Mouse (Mus musculus): ENCODE data around the gene Sirt5.

Gene Sirt5

GRCm38 (mm10) chr13:43374918-43375432 is 9.7 kb downstream of the Sirt5 start:
- DNase-seq = no peak

- DNase-seq = no peak
Observed at GRCm38 (mm10) chr13:43379989-43380388, 14.7 kb downstream of the Sirt5 start.

- DNase-seq = no peak
Observed at GRCm38 (mm10) chr13:43385321-43385720, 20.0 kb downstream of the Sirt5 start.

GRCm38 (mm10) chr13:43397700-43398296 is 32.5 kb downstream of the Sirt5 start:
- DNase-seq = no peak

GRCm38 (mm10) chr13:43398297-43399080 is 33.2 kb downstream of the Sirt5 start, which contains the start of gene Nol7:
Gene Nol7 (plus strand): TSS chr13:43398390.
- peak; percentile 98 for DNase-seq

- DNase-seq = no peak
Observed at GRCm38 (mm10) chr13:43399576-43399975, 34.3 kb downstream of the Sirt5 start.

- DNase-seq = no peak
Observed at GRCm38 (mm10) chr13:43412311-43412710, 47.0 kb downstream of the Sirt5 start.

GRCm38 (mm10) chr13:43413611-43414010 is 48.3 kb downstream of the Sirt5 start:
- DNase-seq = no peak

- DNase-seq = no peak
Observed at GRCm38 (mm10) chr13:43415249-43415648, 50.0 kb downstream of the Sirt5 start.

- no peak for DNase-seq
Observed at GRCm38 (mm10) chr13:43428436-43428835, 63.1 kb downstream of the Sirt5 start.

- DNase-seq = no peak
Observed at GRCm38 (mm10) chr13:43433395-43433794, 68.1 kb downstream of the Sirt5 start.

GRCm38 (mm10) chr13:43440376-43440775 is 75.1 kb downstream of the Sirt5 start:
- DNase-seq = no peak

GRCm38 (mm10) chr13:43442551-43442950 is 77.3 kb downstream of the Sirt5 start:
- DNase-seq = no peak

- DNase-seq = no peak
Observed at GRCm38 (mm10) chr13:43443706-43444105, 78.4 kb downstream of the Sirt5 start.

GRCm38 (mm10) chr13:43444717-43445116 is 79.4 kb downstream of the Sirt5 start:
- no peak for DNase-seq
